Mouse (Mus musculus) erythroblast, embryonic 14.5 days (primary cell): Measurements from ENCODE around the gene Scnn1a.

Experiments used
- GATA1 ChIP-seq: IDR thresholded peaks from 2 replicates; pipeline ENCODE4 v1.6.1; 2012; ENCODE audit warnings: low read length, inconsistent platforms, mixed read lengths
- TAL1 ChIP-seq: IDR thresholded peaks from 3 replicates; pipeline ENCODE4 v1.6.1; 2012; ENCODE audit warnings: low read length, inconsistent platforms, mixed read lengths

- TF ChIP-seq GATA1 (no peak), TAL1 (no peak)
Measured at GRCm38 (mm10) chr6:125379781-125380180, 59.3 kb downstream of the Scnn1a start.
